Mouse (Mus musculus) cerebellum, adult (tissue): ENCODE measurements at regions not wholly inside any gene's neighbourhood (a gene's known extent, or its start where the extent isn't known, plus 50 kb on each side); places are given as distances from the start of the nearest gene placed in this dataset.
A peak's percentile ranks its signal among the peaks of the same experiment; 100 is the strongest.

Experiments used
- ATAC-seq: cut with Nextera tagmentation; 2 replicates; pipeline ENCODE4 v1.9.2; 2017; ENCODE audit warnings: mild to moderate bottlenecking, moderate library complexity, mixed read lengths; ENCODE audit not compliant: insufficient number of reproducible peaks, low FRiP score, low TSS enrichment

- no peak for ATAC-seq
Measured at GRCm38 (mm10) chr11:86881710-86882109, 74.2 kb upstream of the Dhx40 start.

- ATAC-seq: no peak
Measured at GRCm38 (mm10) chr11:86879356-86879905, 71.9 kb upstream of the Dhx40 start.

- no peak for ATAC-seq
Measured at GRCm38 (mm10) chr11:86878327-86879065, 71.0 kb upstream of the Dhx40 start.

- ATAC-seq: no peak
Measured at GRCm38 (mm10) chr11:86876509-86876908, 69.0 kb upstream of the Dhx40 start.

- no peak for ATAC-seq
Measured at GRCm38 (mm10) chr11:86875738-86876137, 68.2 kb upstream of the Dhx40 start.

- peak; percentile 92; the same call in 1 of the 2 replicates for ATAC-seq
Measured at GRCm38 (mm10) chr11:86874666-86875295, 67.2 kb upstream of the Dhx40 start.

- ATAC-seq: no peak
Measured at GRCm38 (mm10) chr11:86873406-86873700, 65.8 kb upstream of the Dhx40 start.

- ATAC-seq: no peak
Measured at GRCm38 (mm10) chr11:86872537-86873405, 65.2 kb upstream of the Dhx40 start.

- ATAC-seq: no peak
Measured at GRCm38 (mm10) chr11:86871782-86872181, 64.2 kb upstream of the Dhx40 start.

- ATAC-seq: no peak
Measured at GRCm38 (mm10) chr11:86870486-86871165, 63.1 kb upstream of the Dhx40 start.

GRCm38 (mm10) chr11:86866931-86867330 lies 59.4 kb upstream of the Dhx40 start:
- ATAC-seq: no peak

- ATAC-seq: no peak
Measured at GRCm38 (mm10) chr11:86859864-86860528, 52.5 kb upstream of the Dhx40 start.

GRCm38 (mm10) chr11:86859236-86859817 lies 51.8 kb upstream of the Dhx40 start:
- ATAC-seq: no peak

- ATAC-seq: no peak
Measured at GRCm38 (mm10) chr11:86858211-86858610, 50.7 kb upstream of the Dhx40 start.
